Mouse (Mus musculus) stomach, embryonic 14.5 days (tissue): ENCODE results near the gene Ube2k. TPM values are rescaled to one million over a fixed set of nuclear protein-coding genes. Genes with fewer than 3 reads are reported as not detected.

Source experiments
- ATAC-seq: fragments of 200-750 bp; cut with Nextera tagmentation; 2 replicates; pipeline ENCODE4 v1.8.0; 2017; ENCODE audit warnings: low read depth, moderate TSS enrichment; ENCODE audit not compliant: insufficient number of reproducible peaks, insufficient read depth, low FRiP score
- H3K27ac ChIP-seq: fragments of 300-500 bp; sonication (generic); 2 replicates; pipeline ENCODE4 v1.5.1; 2014; ENCODE audit warnings: mild to moderate bottlenecking, low read length, moderate library complexity, mixed read lengths
- H3K27me3 ChIP-seq: fragments of 300-500 bp; sonication (generic); 2 replicates; pipeline ENCODE4 v1.6.1; 2014; ENCODE audit warnings: low read length, control low read depth, mixed read lengths; ENCODE audit not compliant: control insufficient read depth, insufficient read depth
- H3K36me3 ChIP-seq: fragments of 300-500 bp; sonication (generic); 2 replicates; pipeline ENCODE4 v1.6.1; 2014; ENCODE audit warnings: mild to moderate bottlenecking, control low read depth, low read length, moderate library complexity, mixed read lengths; ENCODE audit not compliant: control insufficient read depth, insufficient read depth
- H3K4me1 ChIP-seq: fragments of 300-500 bp; sonication (generic); 2 replicates; pipeline ENCODE4 v1.6.1; 2014; ENCODE audit warnings: low read length, control low read depth, mixed read lengths; ENCODE audit not compliant: control insufficient read depth, insufficient read depth
- H3K4me2 ChIP-seq: fragments of 300-500 bp; sonication (generic); replicated peaks from 2 replicates; pipeline ENCODE4 v1.6.1; 2014; ENCODE audit warnings: low read depth, low read length, control low read depth
- H3K4me3 ChIP-seq: fragments of 300-500 bp; sonication (generic); 2 replicates; pipeline ENCODE4 v1.5.1; 2014; ENCODE audit warnings: low read depth, low read length, control low read depth
- H3K9ac ChIP-seq: fragments of 300-500 bp; sonication (generic); replicated peaks from 2 replicates; pipeline ENCODE4 v1.6.1; 2014; ENCODE audit warnings: low read depth, mild to moderate bottlenecking, control low read depth, low read length, moderate library complexity, mixed read lengths
- H3K9me3 ChIP-seq: fragments of 300-500 bp; sonication (generic); 2 replicates; pipeline ENCODE4 v1.6.1; 2016; ENCODE audit warnings: low read depth, low read length, control low read depth; ENCODE audit not compliant: control insufficient read depth
- WGBS: fragments of 180-500 bp; shearing (Covaris S2); extraction: QIAGEN DNeasy Blood & Tissue Kit; methylation state at CpG from one replicate; pipeline ENCODE4 v1.1.7; 2014; 5-methylcytosine and 5-hydroxymethylcytosine counted together
- polyA plus RNA-seq: library from polyadenylated mRNA; unstranded; fragments of >200 nt; fragmentation: Nextera tagmentation; extraction: Ambion mirVana; gene quantifications from 2 replicates; pipeline ENCODE4 v1.2.1, GENCODE M21; 2014

The Ube2k gene
- polyA plus RNA-seq, 1 experiment from 2014 or later, result 138 TPM

- Histone ChIP-seq H3K9ac (no peak overlapping the region), H3K4me3 (no peak overlapping the region), H3K27me3 (no peaks in the 10 kb centered on the region), H3K4me1 (no peaks in the 10 kb centered on the region), H3K36me3 (peaks cover 16% of the 10 kb centered on the region), H3K4me2 (no peak overlapping the region), H3K9me3 (no peaks in the 10 kb centered on the region), H3K27ac (no peak overlapping the region)
- 85% methylated on average over 5 of the region's 5 CpGs for WGBS
- ATAC-seq, result no peak
These were observed 49.3 kb downstream of the Ube2k start for GRCm38 (mm10) chr5:65586291-65586690.

- H3K4me3 ChIP-seq, result no peak overlapping the region
- WGBS, result 85% methylated on average over 1 of the region's 1 CpGs
- no peak overlapping the region for H3K9ac ChIP-seq
- no peaks in the 10 kb centered on the region for H3K9me3 ChIP-seq
- H3K27me3 ChIP-seq, result no peaks in the 10 kb centered on the region
- H3K27ac ChIP-seq, result no peak overlapping the region
- H3K4me1 ChIP-seq, result no peaks in the 10 kb centered on the region
- peaks cover 24% of the 10 kb centered on the region for H3K36me3 ChIP-seq
- H3K4me2 ChIP-seq, result no peak overlapping the region
- ATAC-seq, result no peak
These were observed 53.2 kb downstream of the Ube2k start for GRCm38 (mm10) chr5:65590199-65590598.

- H3K36me3 ChIP-seq, result peaks cover 32% of the 10 kb centered on the region
- H3K27ac ChIP-seq, result no peak overlapping the region
- H3K9me3 ChIP-seq, result no peaks in the 10 kb centered on the region
- H3K4me3 ChIP-seq, result no peak overlapping the region
- 86% methylated on average over 2 of the region's 2 CpGs for WGBS
- no peaks in the 10 kb centered on the region for H3K4me1 ChIP-seq
- no peak for ATAC-seq
- no peak overlapping the region for H3K9ac ChIP-seq
- H3K4me2 ChIP-seq, result no peak overlapping the region
- H3K27me3 ChIP-seq, result no peaks in the 10 kb centered on the region
These were observed 55.4 kb downstream of the Ube2k start for GRCm38 (mm10) chr5:65592421-65592820.

GRCm38 (mm10) chr5:65599681-65600080 is 62.6 kb downstream of the Ube2k start:
- ATAC-seq, result no peak
- Histone ChIP-seq H3K4me3 (no peak overlapping the region), H3K4me1 (no peaks in the 10 kb centered on the region), H3K36me3 (peaks cover 34% of the 10 kb centered on the region), H3K27ac (no peak overlapping the region), H3K9me3 (no peaks in the 10 kb centered on the region), H3K9ac (no peak overlapping the region), H3K27me3 (no peaks in the 10 kb centered on the region), H3K4me2 (no peak overlapping the region)
- 91% methylated on average over 7 of the region's 7 CpGs for WGBS

GRCm38 (mm10) chr5:65606820-65607219 is 69.8 kb downstream of the Ube2k start:
- H3K4me1 ChIP-seq, result no peaks in the 10 kb centered on the region
- H3K27ac ChIP-seq, result no peak overlapping the region
- H3K36me3 ChIP-seq, result peaks cover 21% of the 10 kb centered on the region
- H3K9ac ChIP-seq, result no peak overlapping the region
- 84% methylated on average over 1 of the region's 1 CpGs for WGBS
- H3K4me2 ChIP-seq, result no peak overlapping the region
- no peaks in the 10 kb centered on the region for H3K9me3 ChIP-seq
- no peak overlapping the region for H3K4me3 ChIP-seq
- no peaks in the 10 kb centered on the region for H3K27me3 ChIP-seq
- no peak for ATAC-seq

GRCm38 (mm10) chr5:65609769-65610168 is 72.7 kb downstream of the Ube2k start:
- ATAC-seq, result no peak
- Histone ChIP-seq H3K4me2 (no peak overlapping the region), H3K4me1 (no peaks in the 10 kb centered on the region), H3K9ac (no peak overlapping the region), H3K27me3 (no peaks in the 10 kb centered on the region), H3K9me3 (no peaks in the 10 kb centered on the region), H3K4me3 (no peak overlapping the region), H3K36me3 (peaks cover 21% of the 10 kb centered on the region), H3K27ac (no peak overlapping the region)
- WGBS, result 80% methylated on average over 5 of the region's 5 CpGs

GRCm38 (mm10) chr5:65610541-65610940 is 73.5 kb downstream of the Ube2k start:
- 78% methylated on average over 4 of the region's 4 CpGs for WGBS
- Histone ChIP-seq H3K4me2 (no peak overlapping the region), H3K36me3 (peaks cover 27% of the 10 kb centered on the region), H3K27ac (no peak overlapping the region), H3K27me3 (no peaks in the 10 kb centered on the region), H3K4me3 (no peak overlapping the region), H3K4me1 (no peaks in the 10 kb centered on the region), H3K9me3 (no peaks in the 10 kb centered on the region), H3K9ac (no peak overlapping the region)
- no peak for ATAC-seq

- no peak overlapping the region for H3K4me2 ChIP-seq
- 74% methylated on average over 9 of the region's 9 CpGs for WGBS
- no peak for ATAC-seq
- peaks cover 49% of the 10 kb centered on the region for H3K36me3 ChIP-seq
- no peak overlapping the region for H3K27ac ChIP-seq
- H3K9me3 ChIP-seq, result no peaks in the 10 kb centered on the region
- H3K4me3 ChIP-seq, result no peak overlapping the region
- H3K9ac ChIP-seq, result no peak overlapping the region
- no peaks in the 10 kb centered on the region for H3K27me3 ChIP-seq
- no peaks in the 10 kb centered on the region for H3K4me1 ChIP-seq
These were observed 76.3 kb downstream of the Ube2k start for GRCm38 (mm10) chr5:65613152-65613924.

GRCm38 (mm10) chr5:65624340-65624739 is 87.3 kb downstream of the Ube2k start:
- H3K27me3 ChIP-seq, result no peaks in the 10 kb centered on the region
- H3K36me3 ChIP-seq, result peaks cover 46% of the 10 kb centered on the region

More at GRCm38 (mm10) chr5:65624340-65624739, 87.3 kb downstream of the Ube2k start:
- H3K9me3 ChIP-seq, result no peaks in the 10 kb centered on the region
- ATAC-seq, result no peak
- H3K27ac ChIP-seq, result no peak overlapping the region
- H3K4me1 ChIP-seq, result no peaks in the 10 kb centered on the region
- H3K9ac ChIP-seq, result no peak overlapping the region
- no peak overlapping the region for H3K4me3 ChIP-seq
- no peak overlapping the region for H3K4me2 ChIP-seq
